Mouse (Mus musculus) small intestine, adult 2 months (tissue): ENCODE data around the gene Rab11a.

ENCODE experiments used
- CTCF ChIP-seq: fragments of 200-500 bp; IDR thresholded peaks from 2 replicates; pipeline ENCODE4 v1.5.1; 2012; ENCODE audit warnings: low read depth, mild to moderate bottlenecking, control low read depth, inconsistent platforms, low read length, moderate library complexity, mixed read lengths; ENCODE audit not compliant: insufficient replicate concordance, insufficient read length; ENCODE audit errors: extremely low read depth
- POLR2A ChIP-seq: fragments of 200-500 bp; IDR thresholded peaks from 2 replicates; pipeline ENCODE4 v1.6.1; 2012; ENCODE audit warnings: low read depth, mild to moderate bottlenecking, control low read depth, inconsistent platforms, low read length, moderate library complexity

DNA sequence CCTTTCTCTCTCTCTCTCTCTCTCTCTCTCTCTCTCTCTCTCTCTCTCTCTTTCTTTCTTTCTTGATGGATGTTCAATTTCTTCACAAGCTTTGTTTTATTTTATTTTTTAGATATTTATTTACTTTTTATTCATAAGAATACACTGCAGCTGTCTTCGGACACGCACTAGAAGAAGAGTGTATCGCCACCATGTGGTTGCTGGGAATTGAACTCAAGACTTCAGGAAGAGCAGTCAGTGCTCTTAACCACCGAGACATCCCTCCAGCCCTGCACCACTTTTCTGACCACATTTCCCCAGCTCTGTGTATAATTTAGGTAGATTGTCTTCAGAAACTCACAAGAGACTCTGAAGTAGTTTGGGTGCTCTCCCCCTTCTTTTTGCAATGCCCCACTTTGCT lies 36.4 kb upstream of the Rab11a start:
- TF ChIP-seq CTCF: no peak
- TF ChIP-seq POLR2A: no peak
